Mouse (Mus musculus): ENCODE measurements around the gene Mei1.

The Mei1 gene

GRCm38 (mm10) chr15:82170437-82171377, 100.9 kb downstream of the Mei1 start:
- no peak for DNase-seq (ENCODE audit: low read depth, low spot score)

GRCm38 (mm10) chr15:82172648-82173047, 102.9 kb downstream of the Mei1 start:
- peak; percentile 75 for DNase-seq (ENCODE audit: low read depth, low spot score)

- DNase-seq (ENCODE audit: low read depth, low spot score) = no peak
These were observed 105.3 kb downstream of the Mei1 start for GRCm38 (mm10) chr15:82175091-82175490.

Data from brain, adult 2 months (tissue).